Mouse (Mus musculus) ES-E14 (cell line): Measurements from ENCODE around the gene Mpv17l2. TPM values are rescaled to one million over a fixed set of nuclear protein-coding genes. Genes with fewer than 3 reads are reported as not detected.
A peak's percentile ranks its signal among the peaks of the same experiment; 100 is the strongest.

ENCODE experiments used
- DNase-seq: peaks from one replicate; pipeline ENCODE4 v3.0.0-alpha.2; 2013; ENCODE audit warnings: low read depth, low spot score
- H3K27ac ChIP-seq: 2 replicates; pipeline ENCODE4 v1.5.1; 2012; ENCODE audit warnings: low read depth, mild to moderate bottlenecking, low read length, moderate library complexity, mixed read lengths; ENCODE audit not compliant: poor library complexity, insufficient read depth, severe bottlenecking
- H3K36me3 ChIP-seq: 2 replicates; pipeline ENCODE4 v1.6.1; 2012; ENCODE audit warnings: mild to moderate bottlenecking, low read length, moderate library complexity, mixed read lengths; ENCODE audit not compliant: control insufficient read depth, poor library complexity, insufficient read depth, severe bottlenecking
- H3K4me1 ChIP-seq, 2 experiments: fragments of 150-350 bp in 1 of 2; sonication (generic) in 1 of 2; 2 replicates each; pipeline ENCODE4 v1.6.1; 2012; ENCODE audit warnings: low read length in 2 of 2, mild to moderate bottlenecking in 1 of 2, mixed read lengths in 1 of 2; ENCODE audit not compliant: control insufficient read depth in 2 of 2, insufficient read depth in 2 of 2, poor library complexity in 1 of 2
- H3K4me3 ChIP-seq, 2 experiments: fragments of 150-350 bp in 1 of 2; sonication (generic) in 1 of 2; 2 replicates each; pipeline ENCODE4 v1.5.1; 2012; ENCODE audit warnings: low read length in 2 of 2, low read depth in 1 of 2, mild to moderate bottlenecking in 1 of 2, mixed read lengths in 1 of 2; ENCODE audit not compliant: insufficient read depth in 1 of 2, poor library complexity in 1 of 2, severe bottlenecking in 1 of 2
- H3K9ac ChIP-seq: 2 replicates; pipeline ENCODE4 v1.6.1; 2012; ENCODE audit warnings: low read depth, mild to moderate bottlenecking, low read length, mixed read lengths; ENCODE audit not compliant: poor library complexity, insufficient read depth, severe bottlenecking
- H3K9me3 ChIP-seq: fragments of 150-350 bp; sonication (generic); 2 replicates; pipeline ENCODE4 v1.6.1; 2012; ENCODE audit warnings: low read depth, mild to moderate bottlenecking, low read length; ENCODE audit not compliant: control insufficient read depth, insufficient read depth
- CHD2 ChIP-seq: IDR thresholded peaks from 2 replicates; pipeline ENCODE4 v1.6.1; 2014; ENCODE audit warnings: mild to moderate bottlenecking, low read depth, low read length, inconsistent platforms
- HCFC1 ChIP-seq: IDR thresholded peaks from 2 replicates; pipeline ENCODE4 v1.6.1; 2012; ENCODE audit warnings: low read length, inconsistent platforms, borderline replicate concordance; ENCODE audit not compliant: insufficient read depth
- MAFK ChIP-seq: IDR thresholded peaks from 2 replicates; pipeline ENCODE4 v1.6.1; 2014; ENCODE audit warnings: mild to moderate bottlenecking, low read depth, low read length, inconsistent platforms; ENCODE audit not compliant: insufficient read depth
- ZC3H11A ChIP-seq: IDR thresholded peaks from 2 replicates; pipeline ENCODE4 v1.6.1; 2012; ENCODE audit warnings: low read depth, mild to moderate bottlenecking, inconsistent platforms, low read length, borderline replicate concordance
- ZNF384 ChIP-seq: IDR thresholded peaks from 2 replicates; pipeline ENCODE4 v1.6.1; 2012; ENCODE audit warnings: low read depth, low read length, inconsistent platforms
- in situ Hi-C, 2 experiments: fragments of 600-800 bp; cut with MboI; formaldehyde crosslinking; loops; one replicate each; pipeline ENCODE4 v1.15.1; 2025; ENCODE audit warnings: low sequenced_read_pairs in 2 of 2, inconsistent platforms in 1 of 2; ENCODE audit not compliant: unreplicated experiment in 2 of 2
- total RNA-seq: library from RNA; depleted of rRNA; stranded (reverse); fragments of 300-350 nt; gene quantifications from 2 replicates; pipeline ENCODE4 v1.2.3, GENCODE M21; 2012

Gene Mpv17l2
- total RNA-seq, 1 experiment = 49.9 TPM

DNA sequence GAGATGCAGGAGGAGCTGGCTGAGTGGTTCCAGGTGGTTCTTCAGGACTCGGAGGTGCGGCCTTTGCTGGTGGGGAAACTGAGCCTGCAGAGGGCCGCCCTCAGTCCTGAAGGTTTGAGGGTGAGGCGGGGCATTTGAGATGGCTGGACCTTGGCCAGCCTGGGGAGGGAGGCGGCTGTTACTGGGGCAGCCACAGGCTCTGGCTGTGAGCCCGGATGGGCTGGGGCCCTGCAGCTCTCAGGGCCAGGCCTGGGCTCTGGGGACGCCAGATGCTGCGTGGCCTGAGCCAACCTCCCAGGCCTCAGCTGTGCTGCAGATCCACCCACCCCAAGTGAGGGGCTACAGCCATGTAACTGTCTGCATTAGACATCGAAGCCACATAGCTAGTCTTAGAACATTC lies 13.1 kb upstream of the Mpv17l2 start:
- no peak for DNase-seq
- no peak for TF ChIP-seq MAFK
- TF ChIP-seq CHD2 = no peak
- no peak for TF ChIP-seq ZNF384
- TF ChIP-seq ZC3H11A = no peak
- TF ChIP-seq HCFC1 = no peak
- H3K36me3 ChIP-seq = peaks cover 27% of the 10 kb centered on the region; the same call in 1 of the 2 replicates

DNA sequence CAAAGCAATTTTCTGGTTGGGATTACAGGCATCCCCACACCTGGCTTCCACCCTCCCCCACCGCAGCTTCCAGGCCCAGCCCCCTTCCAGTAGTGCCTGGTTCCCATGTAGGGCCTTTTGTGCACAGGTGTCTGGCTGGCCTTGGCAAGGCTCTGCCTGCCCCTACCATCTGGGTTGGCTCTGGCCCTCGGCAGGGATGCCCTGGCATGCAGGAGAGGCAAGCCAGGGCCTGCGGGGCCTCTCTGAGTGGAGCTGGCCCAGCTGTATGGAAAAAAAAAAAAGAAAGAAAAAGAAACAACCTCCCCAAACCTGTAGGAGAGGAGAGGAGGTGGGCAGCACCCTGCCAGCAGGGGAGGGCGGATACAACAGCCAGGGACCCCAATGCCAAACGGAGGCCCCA lies 12.7 kb upstream of the Mpv17l2 start:
- peaks cover 4 to 35% of the 10 kb centered on the region in 2 experiments; a peak in 2 of 4 replicates for H3K4me1 ChIP-seq
- no peak overlapping the region for H3K9ac ChIP-seq
- peaks cover 28% of the 10 kb centered on the region; the same call in 1 of the 2 replicates for H3K36me3 ChIP-seq
- no peak overlapping the region for H3K27ac ChIP-seq
- H3K4me3 ChIP-seq = no peak overlapping the region
- TF ChIP-seq CHD2 (no peak), ZC3H11A (no peak), ZNF384 (no peak), MAFK (no peak), HCFC1 (no peak)
- no peaks in the 10 kb centered on the region for H3K9me3 ChIP-seq
- no peak for DNase-seq
- in situ Hi-C loops = no loop called here

More for the DNA sequence above, 13.1 kb upstream of the Mpv17l2 start:
- Histone ChIP-seq H3K9ac (peak overlapping the region; percentile 8; the same call in 1 of the 2 replicates), H3K4me1 (peaks cover 2 to 30% of the 10 kb centered on the region in 2 experiments; a peak in 2 of 4 replicates), H3K4me3 (no peak overlapping the region), H3K9me3 (no peaks in the 10 kb centered on the region), H3K27ac (no peak overlapping the region)
- in situ Hi-C loops = no loop called here

DNA sequence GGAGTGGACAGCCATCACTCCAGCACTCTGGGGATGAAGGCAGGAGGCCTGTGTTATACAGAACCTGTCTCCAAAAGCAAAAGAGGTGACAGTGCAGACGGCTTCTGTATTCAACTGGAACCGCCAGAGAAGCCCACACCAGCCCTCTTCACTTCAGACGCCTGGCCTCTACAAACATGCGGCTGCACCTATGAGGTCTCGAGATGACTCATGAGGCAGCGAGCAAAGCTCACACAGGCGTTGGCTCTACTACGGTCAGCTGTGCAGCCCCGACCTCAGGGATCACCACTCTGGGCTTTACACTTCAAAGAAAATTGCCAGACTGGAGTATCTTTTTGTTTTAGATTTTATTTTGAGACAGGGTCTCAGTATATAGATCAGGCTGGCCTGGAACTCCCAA lies 12.1 kb upstream of the Mpv17l2 start:
- Histone ChIP-seq H3K9ac (no peak overlapping the region), H3K36me3 (peaks cover 29% of the 10 kb centered on the region; the same call in 1 of the 2 replicates), H3K27ac (no peak overlapping the region), H3K4me3 (no peak overlapping the region), H3K9me3 (no peaks in the 10 kb centered on the region), H3K4me1 (peaks cover 4 to 33% of the 10 kb centered on the region in 2 experiments; a peak in 2 of 4 replicates)
- in situ Hi-C loops = no loop called here
- DNase-seq = no peak
- TF ChIP-seq ZNF384 (no peak), CHD2 (no peak), HCFC1 (no peak), ZC3H11A (no peak), MAFK (no peak)

DNA sequence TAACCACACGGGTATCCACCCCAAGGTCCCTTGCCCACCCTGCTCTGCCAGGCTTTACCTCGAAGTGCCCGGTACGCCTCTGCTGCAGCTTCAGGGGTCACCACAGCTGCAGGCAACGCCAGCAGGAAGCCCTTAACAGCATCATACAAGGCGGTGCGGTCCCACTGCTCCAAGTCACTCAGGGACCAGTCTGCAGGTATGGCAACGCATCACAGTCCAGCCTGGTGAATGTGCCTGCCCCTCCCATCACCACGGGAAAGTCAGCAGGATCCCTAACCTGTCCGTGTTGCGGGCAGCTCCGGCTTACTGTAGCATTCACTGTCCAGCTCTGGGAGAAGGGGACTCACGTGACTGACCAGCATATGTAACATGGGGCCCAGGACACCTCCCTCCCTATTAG lies 11.3 kb upstream of the Mpv17l2 start:
- Histone ChIP-seq H3K36me3 (peaks cover 29% of the 10 kb centered on the region; the same call in 1 of the 2 replicates), H3K9me3 (no peaks in the 10 kb centered on the region), H3K9ac (no peak overlapping the region), H3K4me1 (peaks cover 2 to 35% of the 10 kb centered on the region in 2 experiments; a peak in 3 of 4 replicates), H3K27ac (no peak overlapping the region), H3K4me3 (no peak overlapping the region)
- in situ Hi-C loops = no loop called here
- DNase-seq = no peak
- no peak for TF ChIP-seq ZC3H11A
- TF ChIP-seq ZNF384 = no peak
- TF ChIP-seq HCFC1 = no peak
- TF ChIP-seq CHD2 = no peak
- no peak for TF ChIP-seq MAFK
